Mouse (Mus musculus) heart, embryonic 14.5 days (tissue): ENCODE results near the gene Tdrd9. TPM values are rescaled to one million over a fixed set of nuclear protein-coding genes. Genes with fewer than 3 reads are reported as not detected.

Experiments used
- ATAC-seq: fragments of 200-750 bp; cut with Nextera tagmentation; 2 replicates; pipeline ENCODE4 v1.8.0; 2017; ENCODE audit warnings: low read depth, moderate TSS enrichment; ENCODE audit not compliant: insufficient number of reproducible peaks, insufficient read depth, low FRiP score
- H3K27ac ChIP-seq, 2 experiments: fragments of 200-500 bp in 1 of 2; fragments of 300-500 bp in 1 of 2; sonication (generic) in 1 of 2; replicated peaks in 1 of 2; 2 replicates each; pipeline ENCODE4 v1.5.1; 2012 to 2014; ENCODE audit warnings: low read depth in 2 of 2, low read length in 2 of 2, control low read depth in 1 of 2, mild to moderate bottlenecking in 1 of 2, mixed read lengths in 1 of 2; ENCODE audit not compliant: control insufficient read depth in 1 of 2, insufficient read depth in 1 of 2
- H3K27me3 ChIP-seq: fragments of 300-500 bp; sonication (generic); 2 replicates; pipeline ENCODE4 v1.6.1; 2014; ENCODE audit warnings: mild to moderate bottlenecking, low read length, control low read depth; ENCODE audit not compliant: control insufficient read depth, insufficient read depth
- H3K36me3 ChIP-seq: fragments of 300-500 bp; sonication (generic); 2 replicates; pipeline ENCODE4 v1.6.1; 2014; ENCODE audit warnings: mild to moderate bottlenecking, control low read depth, low read length, mixed read lengths; ENCODE audit not compliant: control insufficient read depth, insufficient read depth
- H3K4me1 ChIP-seq, 2 experiments: fragments of 200-500 bp in 1 of 2; fragments of 300-500 bp in 1 of 2; sonication (generic) in 1 of 2; 2 replicates each; pipeline ENCODE4 v1.6.1; 2012 to 2014; ENCODE audit warnings: low read length in 2 of 2, control low read depth in 1 of 2, mixed read lengths in 1 of 2; ENCODE audit not compliant: control insufficient read depth in 2 of 2, insufficient read depth in 2 of 2
- H3K4me2 ChIP-seq: fragments of 300-500 bp; sonication (generic); 2 replicates; pipeline ENCODE4 v1.6.1; 2014; ENCODE audit warnings: mild to moderate bottlenecking, low read length
- H3K4me3 ChIP-seq, 2 experiments: fragments of 200-500 bp in 1 of 2; fragments of 300-500 bp in 1 of 2; sonication (generic) in 1 of 2; 2 replicates each; pipeline ENCODE4 v1.5.1; 2012 to 2014; ENCODE audit warnings: low read length in 2 of 2, mild to moderate bottlenecking in 2 of 2, control low read depth in 1 of 2, low read depth in 1 of 2, moderate library complexity in 1 of 2; ENCODE audit not compliant: control insufficient read depth in 1 of 2, insufficient read depth in 1 of 2
- H3K9ac ChIP-seq: fragments of 300-500 bp; sonication (generic); 2 replicates; pipeline ENCODE4 v1.6.1; 2014; ENCODE audit warnings: mild to moderate bottlenecking, low read length
- H3K9me3 ChIP-seq: fragments of 300-500 bp; sonication (generic); 2 replicates; pipeline ENCODE4 v1.6.1; 2016; ENCODE audit warnings: low read length, control low read depth; ENCODE audit not compliant: control insufficient read depth
- WGBS: fragments of 180-500 bp; shearing (Covaris S2); extraction: QIAGEN DNeasy Blood & Tissue Kit; methylation state at CpG from one replicate; pipeline ENCODE4 v1.1.7; 2014; 5-methylcytosine and 5-hydroxymethylcytosine counted together
- polyA plus RNA-seq: library from polyadenylated mRNA; unstranded; fragments of >200 nt; fragmentation: Nextera tagmentation; extraction: Ambion mirVana; gene quantifications from 2 replicates; pipeline ENCODE4 v1.2.1, GENCODE M21; 2014

Tdrd9 gene
- polyA plus RNA-seq, 1 experiment from 2014 or later: 0.16 TPM

DNA sequence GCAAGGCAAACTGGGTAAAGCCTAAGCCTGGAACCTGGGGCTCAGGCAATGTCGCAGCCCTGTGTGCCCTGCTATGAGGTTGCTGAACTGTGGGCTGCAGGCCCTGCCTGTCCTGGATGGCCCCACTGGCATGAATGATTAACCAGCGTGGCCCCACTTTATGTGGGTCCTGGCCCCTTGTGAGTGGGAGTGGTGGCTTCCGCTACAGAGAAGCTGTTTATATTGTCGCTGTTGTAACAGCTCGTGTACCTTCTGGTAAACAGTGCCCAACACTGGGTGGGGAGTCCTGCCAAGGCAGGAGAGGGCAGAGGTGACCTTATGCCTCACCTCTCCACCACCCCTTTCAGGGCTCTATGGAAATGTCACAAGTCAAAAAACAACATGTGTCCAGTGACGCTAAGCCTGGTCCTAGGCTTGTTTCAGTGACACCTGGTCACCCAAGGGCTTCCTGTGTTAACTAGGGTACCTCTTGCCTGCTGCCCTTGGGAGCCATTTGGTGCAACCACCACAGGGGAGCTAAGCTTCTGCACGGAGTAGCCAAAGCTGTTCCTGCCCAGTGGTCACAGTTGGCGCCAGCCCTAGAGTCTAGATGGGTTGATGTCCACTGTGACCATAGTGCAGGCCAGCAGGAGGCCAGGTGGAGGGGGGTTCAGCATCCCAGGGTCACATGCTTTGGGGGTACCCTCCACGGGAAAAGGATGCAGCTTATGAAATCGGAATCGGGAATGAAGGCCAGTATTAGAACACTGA lies 137.5 kb downstream of the Tdrd9 start:
- Histone ChIP-seq H3K4me2 (no peak overlapping the region), H3K4me1 (peaks cover 7 to 12% of the 10 kb centered on the region in 2 experiments; a peak in 3 of 4 replicates), H3K9me3 (no peaks in the 10 kb centered on the region), H3K4me3 (no peak overlapping the region), H3K36me3 (no peaks in the 10 kb centered on the region), H3K9ac (no peak overlapping the region), H3K27ac (no peak overlapping the region), H3K27me3 (peaks cover 23% of the 10 kb centered on the region)
- WGBS: 71% methylated on average over 11 of the region's 11 CpGs
- no peak for ATAC-seq

GRCm38 (mm10) chr12:112109701-112110100 lies 138.3 kb downstream of the Tdrd9 start:
- Histone ChIP-seq H3K36me3 (no peaks in the 10 kb centered on the region), H3K4me2 (no peak overlapping the region), H3K4me3 (no peak overlapping the region), H3K27ac (no peak overlapping the region), H3K9ac (no peak overlapping the region), H3K4me1 (peaks cover 7 to 12% of the 10 kb centered on the region in 2 experiments; a peak in 3 of 4 replicates), H3K9me3 (no peaks in the 10 kb centered on the region), H3K27me3 (peaks cover 31% of the 10 kb centered on the region)
- no peak for ATAC-seq
- 74% methylated on average over 9 of the region's 9 CpGs for WGBS

- H3K9me3 ChIP-seq: no peaks in the 10 kb centered on the region
- H3K4me3 ChIP-seq: no peak overlapping the region
- no peak overlapping the region for H3K9ac ChIP-seq
- no peak overlapping the region for H3K27ac ChIP-seq
- peaks cover 38% of the 10 kb centered on the region for H3K27me3 ChIP-seq
- no peak overlapping the region for H3K4me2 ChIP-seq
- ATAC-seq: no peak
- H3K4me1 ChIP-seq: peaks cover 6 to 11% of the 10 kb centered on the region in 2 experiments; a peak in 3 of 4 replicates
- 86% methylated on average over 5 of the region's 5 CpGs for WGBS
- H3K36me3 ChIP-seq: no peaks in the 10 kb centered on the region
Observed at GRCm38 (mm10) chr12:112111323-112111722, 140.0 kb downstream of the Tdrd9 start.

GRCm38 (mm10) chr12:112112235-112112634 lies 140.9 kb downstream of the Tdrd9 start:
- Histone ChIP-seq H3K9me3 (no peaks in the 10 kb centered on the region), H3K27ac (no peak overlapping the region), H3K9ac (no peak overlapping the region), H3K4me2 (no peak overlapping the region), H3K4me1 (peaks cover 0 to 4% of the 10 kb centered on the region in 2 experiments; a peak in 1 of 4 replicates), H3K36me3 (no peaks in the 10 kb centered on the region), H3K27me3 (peaks cover 35% of the 10 kb centered on the region), H3K4me3 (no peak overlapping the region)
- 87% methylated on average over 6 of the region's 6 CpGs for WGBS
- no peak for ATAC-seq

DNA sequence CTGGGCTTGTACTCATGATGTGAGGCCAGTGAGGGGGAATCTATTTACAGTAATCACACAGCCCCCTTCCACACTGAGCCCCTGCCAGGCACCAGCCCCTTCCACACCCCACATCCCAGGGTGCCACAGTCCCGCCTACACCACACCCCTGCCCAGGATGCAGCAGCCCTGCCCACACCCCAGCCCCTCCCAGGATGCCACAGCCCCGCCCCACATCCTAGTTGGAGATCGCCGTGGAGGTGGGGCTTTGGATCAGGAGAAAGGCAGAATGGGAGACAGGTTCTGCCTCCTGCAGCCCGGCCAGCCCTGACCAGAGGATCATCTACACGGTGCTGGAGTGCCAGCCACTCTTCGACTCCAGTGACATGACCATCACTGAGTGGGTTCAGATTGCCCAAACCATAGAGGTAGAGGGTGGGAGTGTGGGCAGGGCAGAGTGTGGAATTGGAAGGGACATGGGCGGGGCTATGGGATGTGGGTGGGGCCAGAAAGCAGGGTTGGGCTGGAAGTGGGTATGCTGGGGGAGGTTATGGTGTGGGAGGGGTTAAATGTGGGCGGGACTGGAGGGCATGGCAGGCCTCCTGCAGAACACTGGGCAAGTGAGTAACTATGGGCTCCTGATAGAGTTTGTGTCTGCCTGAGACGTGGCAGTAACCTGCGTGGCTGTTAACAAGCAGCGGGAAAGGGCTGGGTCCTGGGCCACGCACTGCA lies 141.5 kb downstream of the Tdrd9 start:
- WGBS: 17% methylated on average over 13 of the region's 13 CpGs

DNA sequence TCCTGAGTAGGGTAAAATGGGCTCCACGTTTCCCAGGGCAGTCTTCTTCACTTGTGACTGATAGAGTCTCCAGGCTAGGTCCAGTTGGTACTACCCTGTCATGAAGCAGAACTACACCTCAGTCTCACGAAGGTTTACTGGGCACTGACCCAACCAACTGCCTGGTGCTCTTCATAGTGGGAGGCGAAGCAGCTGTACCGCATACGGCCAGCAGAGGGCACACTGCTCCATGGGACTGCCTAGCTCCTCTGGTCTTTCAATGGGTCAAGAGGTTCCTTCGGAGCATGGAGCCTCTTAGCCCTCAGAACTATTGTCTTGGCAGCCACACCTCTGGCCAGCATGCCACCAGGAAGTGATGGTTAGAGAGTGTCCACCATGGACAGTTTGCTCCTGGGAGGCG lies 142.4 kb downstream of the Tdrd9 start:
- Histone ChIP-seq H3K9ac (no peak overlapping the region), H3K4me1 (peaks cover 0 to 4% of the 10 kb centered on the region in 2 experiments; a peak in 1 of 4 replicates), H3K36me3 (no peaks in the 10 kb centered on the region), H3K4me2 (no peak overlapping the region), H3K4me3 (no peak overlapping the region), H3K27ac (no peak overlapping the region), H3K9me3 (no peaks in the 10 kb centered on the region), H3K27me3 (peaks cover 27% of the 10 kb centered on the region)
- 12% methylated on average over 7 of the region's 7 CpGs for WGBS
- ATAC-seq: no peak

More for the DNA sequence above, 141.5 kb downstream of the Tdrd9 start:
- H3K36me3 ChIP-seq: no peaks in the 10 kb centered on the region
- no peaks in the 10 kb centered on the region for H3K9me3 ChIP-seq
- H3K4me1 ChIP-seq: peaks cover 0 to 4% of the 10 kb centered on the region in 2 experiments; a peak in 1 of 4 replicates
- peaks cover 29% of the 10 kb centered on the region for H3K27me3 ChIP-seq
- ATAC-seq: peak; percentile 27; the same call in 1 of the 2 replicates
- H3K9ac ChIP-seq: no peak overlapping the region
- H3K27ac ChIP-seq: no peak overlapping the region
- H3K4me3 ChIP-seq: no peak overlapping the region
- H3K4me2 ChIP-seq: no peak overlapping the region

GRCm38 (mm10) chr12:112117006-112117405 lies 145.6 kb downstream of the Tdrd9 start:
- H3K9ac ChIP-seq: no peak overlapping the region
- WGBS: 76% methylated on average over 5 of the region's 5 CpGs
- peaks cover 0 to 4% of the 10 kb centered on the region in 2 experiments; a peak in 1 of 4 replicates for H3K4me1 ChIP-seq
- H3K27ac ChIP-seq: no peak overlapping the region
- H3K9me3 ChIP-seq: no peaks in the 10 kb centered on the region
- ATAC-seq: no peak
- no peaks in the 10 kb centered on the region for H3K36me3 ChIP-seq
- H3K27me3 ChIP-seq: peaks cover 27% of the 10 kb centered on the region
- H3K4me3 ChIP-seq: no peak overlapping the region
- no peak overlapping the region for H3K4me2 ChIP-seq
